Mouse (Mus musculus): ENCODE results near the gene Kcnt1. TPM values are rescaled to one million over a fixed set of nuclear protein-coding genes. Genes with fewer than 3 reads are reported as not detected.

Gene Kcnt1
- polyA plus RNA-seq, 1 experiment from 2014 or later, result 0.33 TPM

DNA sequence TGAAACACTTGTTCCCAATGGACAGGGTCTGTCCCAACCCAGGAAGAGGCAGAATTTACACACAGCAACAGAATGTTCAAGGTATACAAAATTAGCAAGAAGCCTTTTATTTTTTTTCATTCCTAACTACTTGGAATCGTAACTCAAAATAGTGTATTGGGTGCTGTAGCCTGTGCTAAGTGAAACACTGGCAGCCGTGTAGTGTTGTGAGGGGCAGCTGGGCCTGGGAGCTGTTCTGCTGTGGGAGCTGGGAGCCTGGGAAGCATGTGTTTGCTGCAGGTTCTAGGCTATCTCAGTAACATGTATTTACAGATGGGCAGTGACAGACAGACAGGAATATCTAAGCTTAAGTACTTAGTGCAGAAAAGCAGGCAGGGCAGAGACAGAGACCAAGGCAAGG lies 54.9 kb downstream of the Kcnt1 start:
- ATAC-seq (replicated peaks; ENCODE audit: low FRiP score), result no peak
- WGBS, result 78% methylated on average over 2 of the region's 2 CpGs
- Histone ChIP-seq H3K36me3 (ENCODE audit: control insufficient read depth, insufficient read depth, low read length) (no peaks in the 10 kb centered on the region), H3K4me3 (ENCODE audit: low read depth, low read length) (no peak overlapping the region), H3K27me3 (replicated peaks; ENCODE audit: control insufficient read depth, insufficient read depth, low read length) (no peaks in the 10 kb centered on the region), H3K4me2 (no peak overlapping the region), H3K9ac (ENCODE audit: low read depth, low read length) (no peak overlapping the region), H3K4me1 (replicated peaks; ENCODE audit: control insufficient read depth, insufficient read depth, low read length) (no peaks in the 10 kb centered on the region), H3K9me3 (ENCODE audit: control insufficient read depth, low read length) (no peaks in the 10 kb centered on the region), H3K27ac (ENCODE audit: low read depth, low read length) (no peak overlapping the region)
- DNase-seq (ENCODE audit: low spot score), result no peak

DNA sequence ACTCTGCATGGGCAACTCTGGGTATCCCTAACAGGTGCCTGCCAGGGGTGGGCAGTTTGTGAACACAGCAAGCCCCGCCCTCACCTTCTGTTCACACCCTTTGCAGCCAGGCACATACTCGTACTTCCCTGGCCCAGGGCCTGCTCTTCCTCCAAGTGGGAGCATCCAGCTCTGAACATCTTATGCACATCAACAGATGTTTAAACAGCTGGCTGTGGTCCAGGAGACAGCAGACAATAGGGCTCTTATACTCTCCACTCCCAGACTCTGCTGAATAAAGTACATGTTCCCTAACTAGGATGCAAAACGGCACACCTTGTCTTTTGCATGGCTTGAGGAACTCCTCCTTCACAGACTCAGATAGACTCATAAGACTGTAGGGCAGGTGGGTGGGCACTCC lies 56.4 kb downstream of the Kcnt1 start:
- H3K27ac ChIP-seq (ENCODE audit: low read depth, low read length), result no peak overlapping the region
- no peak overlapping the region for H3K4me2 ChIP-seq
- 57% methylated on average over 3 of the region's 3 CpGs for WGBS
- DNase-seq (ENCODE audit: low spot score) (no peak), ATAC-seq (replicated peaks; ENCODE audit: low FRiP score) (no peak)
- H3K36me3 ChIP-seq (ENCODE audit: control insufficient read depth, insufficient read depth, low read length), result no peaks in the 10 kb centered on the region
- H3K4me1 ChIP-seq (replicated peaks; ENCODE audit: control insufficient read depth, insufficient read depth, low read length), result no peaks in the 10 kb centered on the region
- no peak overlapping the region for H3K4me3 ChIP-seq (ENCODE audit: low read depth, low read length)
- no peaks in the 10 kb centered on the region for H3K9me3 ChIP-seq (ENCODE audit: control insufficient read depth, low read length)
- no peaks in the 10 kb centered on the region for H3K27me3 ChIP-seq (replicated peaks; ENCODE audit: control insufficient read depth, insufficient read depth, low read length)
- no peak overlapping the region for H3K9ac ChIP-seq (ENCODE audit: low read depth, low read length)

DNA sequence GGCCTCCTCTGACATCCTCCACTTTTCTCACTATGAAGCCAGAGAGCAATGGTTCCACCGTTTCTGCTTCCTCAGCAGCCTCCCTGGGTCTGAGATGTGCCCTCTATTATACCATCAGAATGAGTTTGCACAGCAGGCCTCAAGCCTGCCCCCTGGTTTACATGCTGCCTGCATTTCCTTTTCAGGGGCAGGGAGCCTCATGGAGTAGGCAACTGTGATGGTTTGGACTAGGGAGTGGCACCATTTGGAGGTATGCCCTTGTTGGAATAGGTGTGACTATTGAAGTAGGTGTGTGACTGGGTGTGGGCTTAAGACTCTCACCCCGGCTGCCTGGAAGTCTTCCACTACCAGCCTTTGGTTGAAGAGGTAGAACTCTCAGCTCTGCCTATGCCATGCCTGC lies 60.3 kb downstream of the Kcnt1 start:
- 69% methylated on average over 2 of the region's 2 CpGs for WGBS
- Histone ChIP-seq H3K27me3 (replicated peaks; ENCODE audit: control insufficient read depth, insufficient read depth, low read length) (no peaks in the 10 kb centered on the region), H3K4me2 (no peak overlapping the region), H3K27ac (ENCODE audit: low read depth, low read length) (no peak overlapping the region), H3K9me3 (ENCODE audit: control insufficient read depth, low read length) (no peaks in the 10 kb centered on the region), H3K9ac (ENCODE audit: low read depth, low read length) (no peak overlapping the region), H3K4me1 (replicated peaks; ENCODE audit: control insufficient read depth, insufficient read depth, low read length) (no peaks in the 10 kb centered on the region), H3K36me3 (ENCODE audit: control insufficient read depth, insufficient read depth, low read length) (0 out of 2 replicates have a peak, but pooled peaks cover 2% of the 10 kb centered on the region), H3K4me3 (ENCODE audit: low read depth, low read length) (no peak overlapping the region)
- DNase-seq (ENCODE audit: low spot score) (no peak), ATAC-seq (replicated peaks; ENCODE audit: low FRiP score) (no peak)

DNA sequence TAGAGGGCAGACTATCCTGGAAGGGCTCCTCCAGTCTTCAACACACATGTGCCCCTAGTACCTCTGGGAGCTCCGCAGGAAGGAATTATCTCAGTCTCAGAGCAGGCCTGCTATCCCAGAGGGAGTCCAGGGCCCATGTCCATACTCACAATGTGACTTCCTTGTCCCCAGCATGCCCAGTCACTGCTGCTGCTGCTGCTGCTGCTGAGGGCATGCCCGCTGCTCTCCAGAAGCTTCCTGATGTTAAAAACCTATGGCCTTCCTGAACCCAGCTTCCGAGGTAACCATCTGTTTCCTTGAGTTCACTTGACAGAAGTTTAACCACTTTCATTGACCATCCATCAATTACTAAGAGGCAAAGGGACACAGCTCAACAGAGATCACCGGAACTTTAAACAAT lies 61.4 kb downstream of the Kcnt1 start:
- 83% methylated on average over 4 of the region's 4 CpGs for whole genome bisulfite sequencing
- Histone ChIP-seq H3K4me2 (no peak overlapping the region), H3K4me3 (ENCODE audit: low read depth, low read length) (no peak overlapping the region), H3K9ac (ENCODE audit: low read depth, low read length) (no peak overlapping the region), H3K27me3 (replicated peaks; ENCODE audit: control insufficient read depth, insufficient read depth, low read length) (no peaks in the 10 kb centered on the region), H3K9me3 (ENCODE audit: control insufficient read depth, low read length) (no peaks in the 10 kb centered on the region), H3K4me1 (replicated peaks; ENCODE audit: control insufficient read depth, insufficient read depth, low read length) (no peaks in the 10 kb centered on the region), H3K36me3 (ENCODE audit: control insufficient read depth, insufficient read depth, low read length) (peaks cover 5% of the 10 kb centered on the region; the same call in 1 of the 2 replicates), H3K27ac (ENCODE audit: low read depth, low read length) (no peak overlapping the region)
- DNase-seq (ENCODE audit: low spot score) (no peak), ATAC-seq (replicated peaks; ENCODE audit: low FRiP score) (no peak)

DNA sequence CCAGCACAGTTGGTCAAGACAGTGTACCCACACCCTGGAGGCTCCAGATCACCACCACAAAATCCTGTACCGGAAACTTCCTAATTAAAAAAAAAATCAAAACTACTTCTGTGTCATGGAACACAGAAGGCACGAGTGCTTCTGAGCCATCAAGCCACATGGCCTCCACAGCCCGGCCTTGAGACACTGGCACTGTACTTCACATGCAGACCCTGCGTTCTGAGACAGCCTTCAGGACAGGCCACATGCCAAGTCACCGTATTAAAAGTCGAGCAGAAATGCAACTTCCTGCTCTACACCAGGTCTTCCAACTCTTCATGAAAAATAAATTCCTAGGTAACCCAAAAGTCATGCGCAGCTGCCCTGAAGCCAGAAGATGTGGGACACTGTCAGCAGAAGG lies 64.3 kb downstream of the Kcnt1 start:
- WGBS, result 92% methylated on average over 7 of the region's 7 CpGs
- Histone ChIP-seq H3K27me3 (replicated peaks; ENCODE audit: control insufficient read depth, insufficient read depth, low read length) (no peaks in the 10 kb centered on the region), H3K4me1 (replicated peaks; ENCODE audit: control insufficient read depth, insufficient read depth, low read length) (no peaks in the 10 kb centered on the region), H3K36me3 (ENCODE audit: control insufficient read depth, insufficient read depth, low read length) (peaks cover 14% of the 10 kb centered on the region; the same call in 1 of the 2 replicates), H3K27ac (ENCODE audit: low read depth, low read length) (no peak overlapping the region), H3K4me3 (ENCODE audit: low read depth, low read length) (no peak overlapping the region), H3K9me3 (ENCODE audit: control insufficient read depth, low read length) (no peaks in the 10 kb centered on the region), H3K4me2 (no peak overlapping the region), H3K9ac (ENCODE audit: low read depth, low read length) (no peak overlapping the region)
- DNase-seq (ENCODE audit: low spot score) (no peak), ATAC-seq (replicated peaks; ENCODE audit: low FRiP score) (no peak)

DNA sequence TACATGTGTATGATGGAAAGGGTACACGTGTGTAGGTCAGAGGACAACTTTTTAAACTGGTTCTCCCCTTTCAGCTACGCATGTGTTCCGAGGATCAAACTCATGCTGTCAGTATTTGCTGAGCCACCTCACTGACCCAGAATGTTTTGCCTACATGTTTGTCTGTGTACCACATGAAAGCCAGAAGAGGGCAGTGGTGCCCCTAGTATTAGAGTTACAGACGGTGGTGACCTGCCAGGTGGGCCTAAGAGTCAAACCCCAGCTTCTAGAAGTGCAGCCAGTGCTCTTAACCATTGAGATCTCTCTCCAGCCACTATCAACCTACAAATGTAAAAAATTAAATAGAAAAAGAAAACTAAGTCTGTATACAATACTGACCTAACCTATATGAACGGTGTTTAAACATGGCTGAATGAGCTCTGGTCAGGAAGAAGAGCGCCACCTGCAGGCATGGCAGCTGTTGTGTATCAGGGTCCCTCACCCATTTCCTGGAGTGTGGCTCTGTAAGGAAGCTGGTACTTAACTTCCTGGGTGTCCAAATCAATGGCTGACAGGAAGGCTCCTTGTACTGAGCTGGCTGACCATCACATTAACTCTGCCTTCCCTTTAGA lies 67.8 kb downstream of the Kcnt1 start:
- Histone ChIP-seq H3K36me3 (ENCODE audit: control insufficient read depth, insufficient read depth, low read length) (peaks cover 37% of the 10 kb centered on the region), H3K27ac (ENCODE audit: low read depth, low read length) (no peak overlapping the region), H3K4me3 (ENCODE audit: low read depth, low read length) (no peak overlapping the region), H3K9me3 (ENCODE audit: control insufficient read depth, low read length) (no peaks in the 10 kb centered on the region), H3K4me2 (no peak overlapping the region), H3K9ac (ENCODE audit: low read depth, low read length) (no peak overlapping the region), H3K27me3 (replicated peaks; ENCODE audit: control insufficient read depth, insufficient read depth, low read length) (no peaks in the 10 kb centered on the region), H3K4me1 (replicated peaks; ENCODE audit: control insufficient read depth, insufficient read depth, low read length) (no peaks in the 10 kb centered on the region)
- ATAC-seq (replicated peaks; ENCODE audit: low FRiP score), result no peak
- no peak for DNase-seq (ENCODE audit: low spot score)
- 85% methylated on average over 6 of the region's 6 CpGs for WGBS

DNA sequence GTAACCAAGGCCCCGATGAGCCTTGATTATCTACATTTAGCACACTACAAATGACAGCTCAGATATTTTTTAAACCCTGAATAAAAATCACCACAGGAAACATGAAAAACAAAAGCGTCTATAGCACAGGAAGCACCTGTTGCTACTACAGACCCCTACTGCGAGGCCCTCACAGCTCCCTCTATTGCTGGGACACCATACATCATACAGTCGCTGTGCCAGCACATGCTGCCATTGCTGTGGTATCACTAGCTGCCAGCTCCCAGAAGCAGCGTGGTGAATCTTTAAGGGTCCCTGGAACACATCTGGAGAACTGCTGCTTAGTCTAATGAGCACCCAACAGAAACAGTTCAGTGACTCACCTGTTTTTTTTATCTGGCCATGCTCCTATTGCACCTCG lies 77.0 kb downstream of the Kcnt1 start:
- Histone ChIP-seq H3K4me3 (ENCODE audit: low read depth, low read length) (no peak overlapping the region), H3K27me3 (replicated peaks; ENCODE audit: control insufficient read depth, insufficient read depth, low read length) (no peaks in the 10 kb centered on the region), H3K9me3 (ENCODE audit: control insufficient read depth, low read length) (no peaks in the 10 kb centered on the region), H3K27ac (ENCODE audit: low read depth, low read length) (no peak overlapping the region), H3K9ac (ENCODE audit: low read depth, low read length) (no peak overlapping the region), H3K4me1 (replicated peaks; ENCODE audit: control insufficient read depth, insufficient read depth, low read length) (no peaks in the 10 kb centered on the region), H3K36me3 (ENCODE audit: control insufficient read depth, insufficient read depth, low read length) (peaks cover 38% of the 10 kb centered on the region), H3K4me2 (no peak overlapping the region)
- 81% methylated on average over 6 of the region's 6 CpGs for WGBS
- DNase-seq (ENCODE audit: low spot score) (no peak), ATAC-seq (replicated peaks; ENCODE audit: low FRiP score) (no peak)

DNA sequence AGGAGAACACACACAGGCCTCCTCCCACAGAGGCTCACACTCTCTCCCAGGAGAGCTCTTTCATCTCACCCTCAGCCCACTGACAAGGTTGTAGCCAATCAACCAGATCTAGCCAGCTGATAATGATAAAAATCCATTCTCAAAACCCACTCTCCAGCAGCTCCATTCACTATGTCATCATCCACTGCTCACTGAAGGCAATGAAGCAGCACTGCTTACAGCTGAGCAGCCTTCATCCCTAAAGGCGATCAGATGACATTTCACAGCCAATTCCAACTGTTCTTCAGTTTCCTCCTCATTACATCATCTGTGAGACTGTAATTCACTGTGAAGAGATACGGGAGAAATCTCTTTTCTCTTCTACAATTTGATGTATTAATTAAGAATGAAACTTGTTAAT lies 80.3 kb downstream of the Kcnt1 start:
- Histone ChIP-seq H3K9me3 (ENCODE audit: control insufficient read depth, low read length) (no peaks in the 10 kb centered on the region), H3K9ac (ENCODE audit: low read depth, low read length) (no peak overlapping the region), H3K4me1 (replicated peaks; ENCODE audit: control insufficient read depth, insufficient read depth, low read length) (no peaks in the 10 kb centered on the region), H3K4me3 (ENCODE audit: low read depth, low read length) (no peak overlapping the region), H3K36me3 (ENCODE audit: control insufficient read depth, insufficient read depth, low read length) (peaks cover 31% of the 10 kb centered on the region), H3K27me3 (replicated peaks; ENCODE audit: control insufficient read depth, insufficient read depth, low read length) (no peaks in the 10 kb centered on the region), H3K27ac (ENCODE audit: low read depth, low read length) (no peak overlapping the region), H3K4me2 (no peak overlapping the region)
- 89% methylated on average over 2 of the region's 2 CpGs for WGBS
- DNase-seq (ENCODE audit: low spot score), result no peak
- no peak for ATAC-seq (replicated peaks; ENCODE audit: low FRiP score)

DNA sequence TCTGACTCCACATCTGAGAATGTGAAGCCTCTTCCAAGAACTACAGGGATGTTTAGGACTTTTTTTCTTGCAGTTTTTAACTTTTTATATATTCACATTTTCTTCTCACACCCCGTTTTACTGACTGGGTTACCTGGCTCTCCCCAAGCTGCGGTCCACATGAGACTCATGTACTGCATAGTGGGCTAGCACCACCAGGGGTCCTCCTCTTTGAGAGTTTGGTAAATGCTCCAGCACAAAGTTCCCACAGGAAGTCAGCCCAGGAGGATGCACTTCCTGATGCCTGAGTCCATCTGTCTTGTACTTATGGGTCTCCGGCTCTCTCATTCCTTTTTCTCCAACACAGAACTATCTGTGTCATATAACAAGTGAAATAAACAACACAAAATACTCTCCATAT lies 84.4 kb downstream of the Kcnt1 start:
- DNase-seq (ENCODE audit: low spot score), result no peak
- H3K9me3 ChIP-seq (ENCODE audit: control insufficient read depth, low read length), result no peaks in the 10 kb centered on the region
- peaks cover 25% of the 10 kb centered on the region for H3K36me3 ChIP-seq (ENCODE audit: control insufficient read depth, insufficient read depth, low read length)
- no peak overlapping the region for H3K4me2 ChIP-seq
- H3K27ac ChIP-seq (ENCODE audit: low read depth, low read length), result no peak overlapping the region
- H3K27me3 ChIP-seq (replicated peaks; ENCODE audit: control insufficient read depth, insufficient read depth, low read length), result no peaks in the 10 kb centered on the region
- H3K4me1 ChIP-seq (replicated peaks; ENCODE audit: control insufficient read depth, insufficient read depth, low read length), result no peaks in the 10 kb centered on the region
- no peak overlapping the region for H3K9ac ChIP-seq (ENCODE audit: low read depth, low read length)
- 85% methylated on average over 3 of the region's 3 CpGs for WGBS
- ATAC-seq (replicated peaks; ENCODE audit: low FRiP score), result no peak
- H3K4me3 ChIP-seq (ENCODE audit: low read depth, low read length), result no peak overlapping the region
